Mouse (Mus musculus) hindbrain, embryonic 10.5 days (tissue): ENCODE data around the gene Hcar1. TPM values are rescaled to one million over a fixed set of nuclear protein-coding genes. Genes with fewer than 3 reads are reported as not detected.

Experiments used
- DNase-seq: peaks from one replicate; pipeline ENCODE4 v3.0.0-alpha.2; 2017; ENCODE audit warnings: low spot score
- H3K27ac ChIP-seq: fragments of 300-500 bp; sonication (generic); 2 replicates; pipeline ENCODE4 v1.5.1; 2016; ENCODE audit warnings: mild to moderate bottlenecking, moderate library complexity
- H3K27me3 ChIP-seq: fragments of 300-500 bp; sonication (generic); 2 replicates; pipeline ENCODE4 v1.6.1; 2016; ENCODE audit warnings: mild to moderate bottlenecking; ENCODE audit not compliant: poor library complexity, insufficient read depth, severe bottlenecking
- H3K36me3 ChIP-seq: fragments of 300-500 bp; sonication (generic); 2 replicates; pipeline ENCODE4 v1.6.1; 2016; ENCODE audit warnings: mild to moderate bottlenecking, moderate library complexity
- H3K4me1 ChIP-seq: fragments of 300-500 bp; sonication (generic); replicated peaks from 2 replicates; pipeline ENCODE4 v1.6.1; 2016; ENCODE audit warnings: mild to moderate bottlenecking
- H3K4me3 ChIP-seq: fragments of 300-500 bp; sonication (generic); 2 replicates; pipeline ENCODE4 v1.5.1; 2016; ENCODE audit warnings: mild to moderate bottlenecking, moderate library complexity
- H3K9me3 ChIP-seq: fragments of 300-500 bp; sonication (generic); 2 replicates; pipeline ENCODE4 v1.6.1; 2016; ENCODE audit warnings: mild to moderate bottlenecking, moderate library complexity
- WGBS: fragments of 180-500 bp; shearing (Covaris S2); methylation state at CpG from one replicate; pipeline ENCODE4 v1.1.7; 2016; 5-methylcytosine and 5-hydroxymethylcytosine counted together
- polyA plus RNA-seq: library from polyadenylated mRNA; unstranded; fragments of >200 nt; fragmentation: Nextera tagmentation; extraction: Ambion mirVana; gene quantifications from 2 replicates; pipeline ENCODE4 v1.2.1, GENCODE M21; 2016

Hcar1 gene
- polyA plus RNA-seq, result not detected in 2 replicates

GRCm38 (mm10) chr5:123879928-123880327 is at the start of gene Hcar1:
Gene Hcar1, minus strand, starts transcription at chr5:123880020.
- no peaks in the 10 kb centered on the region for H3K9me3 ChIP-seq
- peak within 1 kb of the TSS; percentile 59; the same call in 1 of the 2 replicates for H3K27ac ChIP-seq
- WGBS, result 63% methylated on average over 12 of the region's 12 CpGs
- no peak for DNase-seq
- no peak within 1 kb of the TSS for H3K4me3 ChIP-seq
- H3K36me3 ChIP-seq, result no peaks in the 10 kb centered on the region
- peaks cover 8% of the 10 kb centered on the region for H3K4me1 ChIP-seq
- no peaks in the 10 kb centered on the region for H3K27me3 ChIP-seq

- WGBS, result 96% methylated on average over 9 of the region's 9 CpGs
- Histone ChIP-seq H3K36me3 (peaks cover 78% of the 10 kb centered on the region), H3K27me3 (no peaks in the 10 kb centered on the region), H3K27ac (no peak within 1 kb of the TSS), H3K4me3 (no peak within 1 kb of the TSS), H3K4me1 (peaks cover 10% of the 10 kb centered on the region; the same call in 1 of the 2 replicates), H3K9me3 (no peaks in the 10 kb centered on the region)
- DNase-seq, result no peak
These were observed 47.3 kb upstream of the Hcar1 start, which contains the start of gene Gm43518 for GRCm38 (mm10) chr5:123927118-123927517. Gene Gm43518, plus strand, starts transcription at chr5:123927418.

- no peaks in the 10 kb centered on the region for H3K27me3 ChIP-seq
These were observed 42.3 kb upstream of the Hcar1 start for GRCm38 (mm10) chr5:123922112-123922511.

GRCm38 (mm10) chr5:123914852-123915251 is 35.0 kb upstream of the Hcar1 start:
- DNase-seq, result no peak
- Histone ChIP-seq H3K9me3 (no peaks in the 10 kb centered on the region), H3K4me3 (no peak overlapping the region), H3K4me1 (no peaks in the 10 kb centered on the region), H3K27ac (no peak overlapping the region), H3K27me3 (no peaks in the 10 kb centered on the region), H3K36me3 (peaks cover 98% of the 10 kb centered on the region)
- 93% methylated on average over 3 of the region's 3 CpGs for WGBS

More at GRCm38 (mm10) chr5:123922112-123922511, 42.3 kb upstream of the Hcar1 start:
- DNase-seq, result no peak
- 91% methylated on average over 6 of the region's 6 CpGs for WGBS
- H3K36me3 ChIP-seq, result peaks cover 98% of the 10 kb centered on the region
- H3K27ac ChIP-seq, result no peak overlapping the region
- no peaks in the 10 kb centered on the region for H3K9me3 ChIP-seq
- H3K4me1 ChIP-seq, result no peaks in the 10 kb centered on the region
- no peak overlapping the region for H3K4me3 ChIP-seq

GRCm38 (mm10) chr5:123907631-123907977 is 27.8 kb upstream of the Hcar1 start:
- Histone ChIP-seq H3K27ac (peak overlapping the region; percentile 97), H3K4me1 (peaks cover 29% of the 10 kb centered on the region), H3K27me3 (no peaks in the 10 kb centered on the region), H3K9me3 (no peaks in the 10 kb centered on the region), H3K36me3 (peaks cover 45% of the 10 kb centered on the region), H3K4me3 (peak overlapping the region; percentile 89)
- DNase-seq, result no peak
- 6% methylated on average over 10 of the region's 10 CpGs for WGBS

GRCm38 (mm10) chr5:123906976-123907630 is 27.3 kb upstream of the Hcar1 start, which contains the start of gene Denr:
Gene Denr, plus strand, starts transcription at chr5:123907175.
- WGBS, result under 1% methylated on average over 61 of the region's 61 CpGs
- H3K4me3 ChIP-seq, result peak within 1 kb of the TSS; percentile 89
- DNase-seq, result peak; percentile 100
- peaks cover 40% of the 10 kb centered on the region for H3K36me3 ChIP-seq
- H3K4me1 ChIP-seq, result peaks cover 29% of the 10 kb centered on the region
- H3K27me3 ChIP-seq, result no peaks in the 10 kb centered on the region
- H3K9me3 ChIP-seq, result no peaks in the 10 kb centered on the region
- H3K27ac ChIP-seq, result peak within 1 kb of the TSS; percentile 97

GRCm38 (mm10) chr5:123906146-123906975 is 26.5 kb upstream of the Hcar1 start:
- Histone ChIP-seq H3K4me1 (peaks cover 29% of the 10 kb centered on the region), H3K9me3 (no peaks in the 10 kb centered on the region), H3K27me3 (no peaks in the 10 kb centered on the region), H3K27ac (peak overlapping the region; percentile 97; the same call in 1 of the 2 replicates), H3K36me3 (peaks cover 33% of the 10 kb centered on the region), H3K4me3 (peak overlapping the region; percentile 89)
- no peak for DNase-seq
- WGBS, result 76% methylated on average over 17 of the region's 17 CpGs

- Histone ChIP-seq H3K4me3 (no peak overlapping the region), H3K9me3 (no peaks in the 10 kb centered on the region), H3K27ac (no peak overlapping the region), H3K27me3 (no peaks in the 10 kb centered on the region), H3K4me1 (peaks cover 26% of the 10 kb centered on the region), H3K36me3 (peaks cover 11% of the 10 kb centered on the region)
- WGBS, result 75% methylated on average over 11 of the region's 11 CpGs
- DNase-seq, result no peak
These were observed 24.3 kb upstream of the Hcar1 start for GRCm38 (mm10) chr5:123904059-123904672.

GRCm38 (mm10) chr5:123897352-123897751 is 17.5 kb upstream of the Hcar1 start:
- H3K36me3 ChIP-seq, result no peaks in the 10 kb centered on the region
- no peak overlapping the region for H3K4me3 ChIP-seq
- no peaks in the 10 kb centered on the region for H3K4me1 ChIP-seq
- no peak overlapping the region for H3K27ac ChIP-seq
- H3K27me3 ChIP-seq, result no peaks in the 10 kb centered on the region
- WGBS, result 90% methylated on average over 13 of the region's 13 CpGs
- DNase-seq, result no peak
- H3K9me3 ChIP-seq, result no peaks in the 10 kb centered on the region

GRCm38 (mm10) chr5:123896395-123896794 is 16.6 kb upstream of the Hcar1 start:
- H3K36me3 ChIP-seq, result no peaks in the 10 kb centered on the region
- no peaks in the 10 kb centered on the region for H3K9me3 ChIP-seq
- H3K4me1 ChIP-seq, result no peaks in the 10 kb centered on the region
- DNase-seq, result no peak
- H3K4me3 ChIP-seq, result no peak overlapping the region
- H3K27me3 ChIP-seq, result no peaks in the 10 kb centered on the region
- WGBS, result 87% methylated on average over 11 of the region's 11 CpGs
- H3K27ac ChIP-seq, result no peak overlapping the region

GRCm38 (mm10) chr5:123893520-123893919 is 13.7 kb upstream of the Hcar1 start:
- Histone ChIP-seq H3K27ac (no peak overlapping the region), H3K36me3 (no peaks in the 10 kb centered on the region), H3K9me3 (no peaks in the 10 kb centered on the region), H3K4me3 (no peak overlapping the region), H3K4me1 (no peaks in the 10 kb centered on the region), H3K27me3 (no peaks in the 10 kb centered on the region)
- WGBS, result 94% methylated on average over 5 of the region's 5 CpGs
- no peak for DNase-seq

- no peaks in the 10 kb centered on the region for H3K36me3 ChIP-seq
- DNase-seq, result peak; percentile 22
- H3K27me3 ChIP-seq, result no peaks in the 10 kb centered on the region
- no peak overlapping the region for H3K4me3 ChIP-seq
- no peak overlapping the region for H3K27ac ChIP-seq
- no peaks in the 10 kb centered on the region for H3K4me1 ChIP-seq
- no peaks in the 10 kb centered on the region for H3K9me3 ChIP-seq
- WGBS, result 58% methylated on average over 6 of the region's 6 CpGs
These were observed 11.8 kb upstream of the Hcar1 start for GRCm38 (mm10) chr5:123891669-123892068.

GRCm38 (mm10) chr5:123890987-123891386 is 11.2 kb upstream of the Hcar1 start:
- no peak for DNase-seq
- Histone ChIP-seq H3K27me3 (no peaks in the 10 kb centered on the region), H3K4me1 (no peaks in the 10 kb centered on the region), H3K4me3 (no peak overlapping the region), H3K9me3 (no peaks in the 10 kb centered on the region), H3K27ac (no peak overlapping the region), H3K36me3 (no peaks in the 10 kb centered on the region)
- WGBS, result 81% methylated on average over 5 of the region's 5 CpGs
